Mouse (Mus musculus): ENCODE results near the gene Dnm3.

DNA sequence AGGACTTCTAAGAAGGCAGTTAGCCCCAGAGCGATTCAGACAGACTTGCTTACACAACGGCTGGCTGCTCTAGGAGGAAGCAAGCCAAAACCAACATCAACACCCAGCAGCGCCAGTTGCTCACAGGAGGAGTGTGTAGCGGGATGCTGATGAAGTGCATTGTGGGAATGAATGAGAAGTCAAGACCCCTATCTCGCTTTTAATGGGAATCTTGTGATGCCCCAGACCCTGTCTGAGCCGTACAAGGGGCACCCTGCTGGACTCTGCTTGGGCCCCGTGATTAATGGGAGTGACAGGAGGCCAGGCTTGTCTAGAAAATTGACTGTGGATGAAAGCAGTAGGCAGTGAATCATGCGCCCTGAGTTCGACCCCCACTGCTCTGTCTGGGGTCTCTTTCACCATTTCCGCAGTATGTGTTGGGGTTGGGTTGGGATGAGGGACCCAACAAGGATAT, 439.8 kb downstream of the Dnm3 start:
- TF ChIP-seq CTCF (IDR thresholded peaks at IDR 0.05 in 2 of 3, conservative IDR thresholded peaks at IDR 0.05 in 1 of 3; ENCODE audit: control insufficient read depth in 1 of 3, insufficient read depth in 1 of 3, low read depth in 2 of 3, low read length in 3 of 3, poor library complexity in 1 of 3, severe bottlenecking in 1 of 3) (no peak), NRF1 (IDR thresholded peaks at IDR 0.05; ENCODE audit: insufficient read depth, low read depth, low read length, poor library complexity, severe bottlenecking) (no peak), EP300 (IDR thresholded peaks at IDR 0.05; ENCODE audit: low read depth in 1 of 2, low read length in 2 of 2) (no peak), HCFC1 (IDR thresholded peaks at IDR 0.05; ENCODE audit: low read depth, low read length) (no peak), POLR2A (IDR thresholded peaks at IDR 0.05; ENCODE audit: control insufficient read depth in 1 of 2, insufficient read depth in 1 of 2, low read depth in 1 of 2, low read length in 2 of 2, poor library complexity in 1 of 2) (no peak), MAZ (IDR thresholded peaks at IDR 0.05; ENCODE audit: low read depth, low read length) (no peak), ZMIZ1 (IDR thresholded peaks at IDR 0.05; ENCODE audit: low read depth, low read length) (no peak), TCF12 (IDR thresholded peaks at IDR 0.05; ENCODE audit: low read depth, low read length) (no peak), RAD21 (IDR thresholded peaks at IDR 0.05; ENCODE audit: low read depth, low read length) (no peak), POLR2AphosphoS2 (IDR thresholded peaks at IDR 0.05; ENCODE audit: low read length) (no peak), MAX (IDR thresholded peaks at IDR 0.05; ENCODE audit: low read length) (no peak)
